Mouse (Mus musculus): ENCODE measurements at regions not wholly inside any gene's neighbourhood (a gene's known extent, or its start where the extent isn't known, plus 50 kb on each side); places are given as distances from the start of the nearest gene placed in this dataset.

GRCm38 (mm10) chr9:85592639-85593038, 156.5 kb downstream of the Ibtk start:
- no peak for TF ChIP-seq CTCF (IDR thresholded peaks at IDR 0.05)
- no peak for TF ChIP-seq POLR2A (IDR thresholded peaks at IDR 0.05; ENCODE audit: insufficient read depth, low read depth, low read length)

Data from heart, adult 2 months (tissue).